Mouse (Mus musculus) ES-Bruce4 (cell line): ENCODE results near the gene Fam166b.

Experiments
- CTCF ChIP-seq: IDR thresholded peaks from one replicate; pipeline ENCODE4 v1.8.1; 2011; ENCODE audit warnings: low read depth, low read length
- POLR2A ChIP-seq: IDR thresholded peaks from one replicate; pipeline ENCODE4 v1.8.1; 2011; ENCODE audit warnings: low read length; ENCODE audit not compliant: insufficient read depth

DNA sequence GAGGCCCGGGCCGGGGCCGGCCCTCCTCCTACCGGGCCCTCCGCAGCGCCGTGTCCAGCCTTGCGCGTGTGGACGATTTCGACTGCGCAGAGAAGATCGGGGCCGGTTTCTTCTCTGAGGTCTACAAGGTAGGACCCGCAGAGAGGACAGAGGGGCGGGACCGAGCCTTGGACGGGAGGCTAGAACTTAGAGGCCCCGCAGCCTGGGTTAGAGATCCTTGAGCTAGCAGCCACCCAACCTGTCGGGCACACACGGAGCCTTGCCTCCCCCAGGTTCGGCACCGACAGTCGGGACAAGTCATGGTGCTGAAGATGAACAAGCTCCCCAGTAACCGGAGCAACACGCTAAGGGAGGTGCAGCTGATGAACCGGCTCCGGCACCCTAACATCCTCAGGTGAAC is 14.6 kb upstream of the Fam166b start:
- TF ChIP-seq POLR2A (no peak), CTCF (no peak)
